Mouse (Mus musculus) stomach, embryonic 15.5 days (tissue): ENCODE results near the gene Hnrnpul2. TPM values are rescaled to one million over a fixed set of nuclear protein-coding genes. Genes with fewer than 3 reads are reported as not detected.

Source experiments
- ATAC-seq: fragments of 200-750 bp; cut with Nextera tagmentation; 2 replicates; pipeline ENCODE4 v1.8.0; 2017; ENCODE audit warnings: low read depth, moderate number of reproducible peaks, moderate TSS enrichment; ENCODE audit not compliant: insufficient read depth, low FRiP score
- H3K27ac ChIP-seq: fragments of 300-500 bp; sonication (generic); 2 replicates; pipeline ENCODE4 v1.5.1; 2015; ENCODE audit warnings: mild to moderate bottlenecking, inconsistent platforms
- H3K27me3 ChIP-seq: fragments of 300-500 bp; sonication (generic); replicated peaks from 2 replicates; pipeline ENCODE4 v1.6.1; 2015; ENCODE audit warnings: inconsistent platforms
- H3K36me3 ChIP-seq: fragments of 300-500 bp; sonication (generic); 2 replicates; pipeline ENCODE4 v1.6.1; 2015; ENCODE audit warnings: inconsistent platforms
- H3K4me1 ChIP-seq: fragments of 300-500 bp; sonication (generic); 2 replicates; pipeline ENCODE4 v1.6.1; 2015; ENCODE audit warnings: inconsistent platforms
- H3K4me2 ChIP-seq: fragments of 300-500 bp; sonication (generic); 2 replicates; pipeline ENCODE4 v1.6.1; 2015; ENCODE audit warnings: mild to moderate bottlenecking, inconsistent platforms
- H3K4me3 ChIP-seq: fragments of 300-500 bp; sonication (generic); replicated peaks from 2 replicates; pipeline ENCODE4 v1.5.1; 2015; ENCODE audit warnings: inconsistent platforms
- H3K9ac ChIP-seq: fragments of 300-500 bp; sonication (generic); 2 replicates; pipeline ENCODE4 v1.6.1; 2015; ENCODE audit warnings: inconsistent platforms
- H3K9me3 ChIP-seq: fragments of 300-500 bp; sonication (generic); 2 replicates; pipeline ENCODE4 v1.6.1; 2016; ENCODE audit warnings: inconsistent platforms
- WGBS: fragments of 180-500 bp; shearing (Covaris S2); methylation state at CpG from one replicate; pipeline ENCODE4 v1.1.7; 2015; 5-methylcytosine and 5-hydroxymethylcytosine counted together
- polyA plus RNA-seq: library from polyadenylated mRNA; unstranded; fragments of >200 nt; fragmentation: Nextera tagmentation; extraction: Ambion mirVana; gene quantifications from 2 replicates; pipeline ENCODE4 v1.2.1, GENCODE M21; 2015

Gene Hnrnpul2
- polyA plus RNA-seq, 1 experiment from 2014 or later: 6.6 TPM

GRCm38 (mm10) chr19:8798264-8798946 lies 21.4 kb upstream of the Hnrnpul2 start, which contains the start of gene Polr2g:
Gene Polr2g, minus strand, starts transcription at chr19:8798577.
- Histone ChIP-seq H3K9me3 (no peaks in the 10 kb centered on the region), H3K4me1 (peaks cover 15% of the 10 kb centered on the region), H3K27me3 (no peaks in the 10 kb centered on the region), H3K4me3 (peak within 1 kb of the TSS; percentile 72), H3K4me2 (peak within 1 kb of the TSS; percentile 66), H3K27ac (peak within 1 kb of the TSS; percentile 72; the same call in 1 of the 2 replicates), H3K36me3 (peaks cover 17% of the 10 kb centered on the region), H3K9ac (peak within 1 kb of the TSS; percentile 73)
- WGBS: 1% methylated on average over 25 of the region's 25 CpGs
- ATAC-seq: peak; percentile 79

- no peaks in the 10 kb centered on the region for H3K9me3 ChIP-seq
- H3K4me3 ChIP-seq: peak overlapping the region; percentile 72
- H3K27ac ChIP-seq: no peak overlapping the region; the same call in 1 of the 2 replicates
- no peak overlapping the region for H3K9ac ChIP-seq
- H3K27me3 ChIP-seq: no peaks in the 10 kb centered on the region
- no peak for ATAC-seq
- H3K36me3 ChIP-seq: peaks cover 12% of the 10 kb centered on the region
- peaks cover 19% of the 10 kb centered on the region for H3K4me1 ChIP-seq
- H3K4me2 ChIP-seq: peak overlapping the region; percentile 66
Observed at GRCm38 (mm10) chr19:8798947-8799315, 20.9 kb upstream of the Hnrnpul2 start.

DNA sequence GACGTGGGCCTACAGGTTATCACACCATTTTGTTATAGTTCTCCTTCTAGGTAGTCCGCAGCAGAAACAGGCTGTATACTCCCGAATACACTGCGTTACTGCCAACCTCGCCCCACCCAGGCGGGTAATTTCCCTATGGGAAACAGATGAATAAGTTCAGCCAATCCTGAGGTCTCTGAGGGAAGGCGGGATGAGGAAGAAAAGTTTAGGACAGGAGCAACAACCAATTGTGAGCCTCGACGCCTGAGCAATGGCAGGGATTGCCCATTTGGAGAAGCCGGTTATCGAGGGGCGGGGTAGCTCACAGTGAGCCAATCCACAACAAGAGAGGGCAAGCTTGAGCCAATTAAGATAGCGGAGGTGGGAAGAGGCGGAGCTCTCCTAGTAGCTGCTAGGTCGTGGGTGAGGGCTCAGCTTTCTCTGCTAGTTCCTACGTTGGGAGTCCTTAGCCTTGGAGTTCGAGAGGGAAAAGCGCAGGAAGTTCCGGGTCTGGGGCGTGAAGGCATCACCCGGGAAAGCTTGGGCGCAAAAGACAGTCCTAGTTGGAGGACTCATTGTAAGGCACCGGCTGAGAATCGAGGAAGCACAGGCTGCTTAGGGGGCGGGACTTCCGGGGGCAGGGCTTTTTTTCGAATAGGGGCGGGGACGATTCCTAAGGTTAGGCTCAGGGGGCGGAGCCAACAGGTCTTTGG lies 17.5 kb upstream of the Hnrnpul2 start, which contains the start of gene Zbtb3:
Gene Zbtb3 (plus strand): TSS at position 426 of the 692 bp plus-strand sequence.
- Histone ChIP-seq H3K27me3 (no peaks in the 10 kb centered on the region), H3K9ac (no peak within 1 kb of the TSS; the same call in 1 of the 2 replicates), H3K9me3 (no peaks in the 10 kb centered on the region), H3K36me3 (peaks cover 6% of the 10 kb centered on the region; the same call in 1 of the 2 replicates), H3K4me2 (peak within 1 kb of the TSS; percentile 73), H3K27ac (peak within 1 kb of the TSS; percentile 92), H3K4me1 (peaks cover 17% of the 10 kb centered on the region), H3K4me3 (peak within 1 kb of the TSS; percentile 70)
- WGBS: under 1% methylated on average over 30 of the region's 30 CpGs
- peak; percentile 98 for ATAC-seq

DNA sequence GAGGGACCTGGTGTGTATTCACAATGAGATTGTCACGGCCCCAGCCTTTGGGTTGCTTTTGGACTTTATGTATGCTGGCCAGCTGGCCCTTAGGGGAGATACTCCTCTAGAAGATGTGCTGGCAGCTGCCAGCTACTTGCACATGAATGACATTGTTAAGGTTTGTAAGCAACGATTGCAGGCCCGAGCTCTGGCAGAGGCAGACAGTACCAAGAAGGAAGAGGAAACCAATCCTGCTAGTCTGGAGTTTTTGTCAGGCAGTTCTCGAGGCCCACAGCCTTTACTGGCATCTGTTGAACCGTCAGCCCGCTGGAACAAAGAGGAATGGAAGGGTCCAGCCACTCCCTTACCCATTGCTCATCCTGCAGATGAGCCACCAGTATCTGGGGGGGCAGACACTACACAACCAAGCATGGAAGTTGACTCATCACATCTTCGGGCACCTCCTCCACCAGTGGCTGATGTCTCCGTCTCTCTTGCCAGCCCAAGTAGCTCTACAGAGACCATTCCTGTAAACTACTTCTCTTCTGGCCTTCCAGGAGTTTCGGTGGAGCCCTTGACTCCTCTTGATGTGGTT lies 16.5 kb upstream of the Hnrnpul2 start:
- Histone ChIP-seq H3K9ac (no peak overlapping the region), H3K27ac (peak overlapping the region; percentile 92), H3K36me3 (peaks cover 14% of the 10 kb centered on the region; the same call in 1 of the 2 replicates), H3K9me3 (no peaks in the 10 kb centered on the region), H3K4me1 (peaks cover 17% of the 10 kb centered on the region), H3K4me2 (peak overlapping the region; percentile 73), H3K4me3 (peak overlapping the region; percentile 70; the same call in 1 of the 2 replicates), H3K27me3 (no peaks in the 10 kb centered on the region)
- no peak for ATAC-seq
- WGBS: 86% methylated on average over 9 of the region's 9 CpGs

GRCm38 (mm10) chr19:8803879-8804660 lies 15.7 kb upstream of the Hnrnpul2 start:
- Histone ChIP-seq H3K36me3 (peaks cover 14% of the 10 kb centered on the region; the same call in 1 of the 2 replicates), H3K27me3 (no peaks in the 10 kb centered on the region), H3K4me1 (peaks cover 17% of the 10 kb centered on the region), H3K27ac (no peak overlapping the region), H3K4me3 (no peak overlapping the region), H3K4me2 (no peak overlapping the region), H3K9ac (no peak overlapping the region), H3K9me3 (no peaks in the 10 kb centered on the region)
- ATAC-seq: no peak
- 85% methylated on average over 11 of the region's 11 CpGs for WGBS

DNA sequence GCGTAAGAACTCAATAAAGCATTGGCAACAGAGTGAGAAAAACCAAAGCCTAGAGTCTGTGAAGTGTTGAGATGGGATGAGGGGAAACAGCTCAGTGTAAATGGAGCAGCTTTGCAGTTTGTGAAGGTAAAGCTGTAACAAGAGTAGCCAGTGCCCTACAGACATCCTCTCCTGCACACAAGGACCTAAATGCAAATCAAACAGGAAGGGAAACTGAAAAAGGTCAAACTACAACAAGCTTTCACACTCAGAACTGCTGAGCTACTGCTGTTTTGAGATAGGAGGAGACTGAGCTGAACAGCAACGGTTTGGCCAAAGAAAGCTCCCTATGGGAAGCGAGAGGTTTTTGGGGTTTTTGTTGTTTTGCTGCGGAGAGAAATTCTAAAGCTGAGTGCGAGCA lies 13.0 kb upstream of the Hnrnpul2 start:
- Histone ChIP-seq H3K9ac (no peak overlapping the region), H3K27me3 (no peaks in the 10 kb centered on the region), H3K36me3 (peaks cover 26% of the 10 kb centered on the region; the same call in 1 of the 2 replicates), H3K27ac (no peak overlapping the region), H3K4me1 (peaks cover 14% of the 10 kb centered on the region), H3K9me3 (no peaks in the 10 kb centered on the region), H3K4me3 (no peak overlapping the region), H3K4me2 (no peak overlapping the region)
- WGBS: 90% methylated on average over 5 of the region's 5 CpGs
- ATAC-seq: no peak

GRCm38 (mm10) chr19:8815812-8816211 lies 4.0 kb upstream of the Hnrnpul2 start:
- H3K27me3 ChIP-seq: no peaks in the 10 kb centered on the region
- WGBS: 67% methylated on average over 11 of the region's 11 CpGs
- H3K36me3 ChIP-seq: peaks cover 33% of the 10 kb centered on the region; the same call in 1 of the 2 replicates
- H3K4me2 ChIP-seq: no peak overlapping the region
- no peak for ATAC-seq
- peaks cover 21% of the 10 kb centered on the region; the same call in 1 of the 2 replicates for H3K4me1 ChIP-seq
- no peak overlapping the region for H3K27ac ChIP-seq
- H3K9me3 ChIP-seq: no peaks in the 10 kb centered on the region
- no peak overlapping the region for H3K4me3 ChIP-seq
- no peak overlapping the region for H3K9ac ChIP-seq

DNA sequence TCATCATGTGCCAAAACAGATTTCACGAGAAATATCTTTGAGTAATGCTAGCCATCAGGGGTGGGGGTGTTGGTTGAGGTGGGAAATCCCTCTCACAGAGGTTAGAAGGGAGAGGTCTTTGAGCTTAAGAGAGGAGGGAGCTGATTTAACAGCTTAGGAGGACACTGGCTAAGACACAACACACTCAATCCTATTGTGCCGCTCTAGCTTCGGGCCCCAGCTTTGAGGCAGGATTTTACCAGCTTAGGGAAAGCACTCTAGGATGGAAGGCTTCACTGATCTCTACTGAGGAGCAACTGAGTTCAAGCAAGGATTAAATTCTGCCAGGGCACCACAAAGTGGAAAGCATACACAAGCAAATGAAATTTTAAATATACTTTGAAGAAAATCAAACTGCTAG lies 2.8 kb upstream of the Hnrnpul2 start:
- Histone ChIP-seq H3K36me3 (peaks cover 28% of the 10 kb centered on the region; the same call in 1 of the 2 replicates), H3K9me3 (no peaks in the 10 kb centered on the region), H3K4me3 (no peak overlapping the region), H3K9ac (no peak overlapping the region), H3K4me1 (peaks cover 22% of the 10 kb centered on the region; the same call in 1 of the 2 replicates), H3K27me3 (no peaks in the 10 kb centered on the region), H3K27ac (no peak overlapping the region), H3K4me2 (0 out of 2 replicates have a peak overlapping the region, but pooled peaks have one; percentile 17)
- WGBS: 74% methylated on average over 3 of the region's 3 CpGs
- no peak for ATAC-seq

- H3K9ac ChIP-seq: peak overlapping the region; percentile 60
- H3K36me3 ChIP-seq: peaks cover 20% of the 10 kb centered on the region; the same call in 1 of the 2 replicates
- no peaks in the 10 kb centered on the region for H3K9me3 ChIP-seq
- peaks cover 29% of the 10 kb centered on the region; the same call in 1 of the 2 replicates for H3K4me1 ChIP-seq
- 18% methylated on average over 14 of the region's 14 CpGs for WGBS
- no peaks in the 10 kb centered on the region for H3K27me3 ChIP-seq
- peak overlapping the region; percentile 74 for H3K4me2 ChIP-seq
- peak overlapping the region; percentile 93 for H3K4me3 ChIP-seq
- no peak for ATAC-seq
- peak overlapping the region; percentile 100 for H3K27ac ChIP-seq
Observed at GRCm38 (mm10) chr19:8818301-8818798, 1.5 kb upstream of the Hnrnpul2 start.

DNA sequence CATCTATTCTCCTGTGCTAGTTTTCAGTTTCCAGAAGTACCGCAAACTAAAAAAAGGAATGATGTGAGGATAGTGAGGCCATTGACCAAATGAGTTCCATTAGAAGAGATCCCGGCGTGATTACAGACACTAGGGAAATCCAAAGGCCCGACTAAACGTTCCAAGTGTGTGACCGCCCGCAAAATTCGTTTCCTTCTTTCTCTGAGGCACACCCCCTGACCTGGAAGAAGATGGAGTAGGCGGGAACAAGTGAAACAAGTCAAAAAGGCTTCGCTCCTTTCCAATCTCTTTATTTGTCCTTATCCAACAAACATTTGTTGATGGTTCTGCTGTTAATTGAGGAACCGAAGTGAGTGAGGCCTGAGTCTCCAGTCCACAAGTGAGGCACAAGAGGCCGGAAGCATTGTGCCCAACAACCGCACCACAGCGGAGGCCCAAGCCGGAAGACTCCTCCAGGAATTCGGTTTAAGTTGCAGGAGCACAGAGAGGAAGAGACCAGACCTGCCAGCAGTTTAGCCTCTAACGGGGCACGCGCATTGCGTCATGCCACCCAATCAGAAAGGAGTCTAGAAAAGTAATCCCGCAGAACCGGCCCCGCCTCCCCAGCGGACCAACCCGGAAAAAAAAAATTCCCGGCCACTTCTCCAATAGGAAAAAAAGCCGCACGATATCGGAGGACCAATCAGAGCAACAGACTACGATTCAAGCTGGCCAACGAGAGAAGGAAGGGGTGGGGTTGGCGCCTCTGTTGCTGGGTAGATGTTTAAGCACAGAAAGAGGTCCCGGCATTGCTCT lies 812 bp upstream of the Hnrnpul2 start, which contains the start of gene Ttc9c:
Gene Ttc9c (minus strand): TSS at position 533 of the 795 bp plus-strand sequence.
- Histone ChIP-seq H3K4me3 (peak within 1 kb of the TSS; percentile 93), H3K4me1 (peaks cover 29% of the 10 kb centered on the region; the same call in 1 of the 2 replicates), H3K9ac (peak within 1 kb of the TSS; percentile 98), H3K9me3 (no peaks in the 10 kb centered on the region), H3K27ac (peak within 1 kb of the TSS; percentile 100), H3K36me3 (peaks cover 15% of the 10 kb centered on the region; the same call in 1 of the 2 replicates), H3K27me3 (no peaks in the 10 kb centered on the region), H3K4me2 (peak within 1 kb of the TSS; percentile 74)
- peak; percentile 88 for ATAC-seq
- WGBS: under 1% methylated on average over 33 of the region's 33 CpGs
